Mouse (Mus musculus) limb, embryonic 13.5 days (tissue): ENCODE results near the gene Bcl7a. TPM values are rescaled to one million over a fixed set of nuclear protein-coding genes. Genes with fewer than 3 reads are reported as not detected.

Source experiments
- ATAC-seq: fragments of 200-750 bp; cut with Nextera tagmentation; 2 replicates; pipeline ENCODE4 v1.8.0; 2017; ENCODE audit warnings: low read depth, moderate number of reproducible peaks, moderate TSS enrichment; ENCODE audit not compliant: low FRiP score
- H3K27ac ChIP-seq: fragments of 300-500 bp; sonication (generic); 2 replicates; pipeline ENCODE4 v1.5.1; 2015; ENCODE audit warnings: inconsistent platforms, mild to moderate bottlenecking, moderate library complexity
- H3K27me3 ChIP-seq: fragments of 300-500 bp; sonication (generic); 2 replicates; pipeline ENCODE4 v1.6.1; 2015; ENCODE audit warnings: mild to moderate bottlenecking, inconsistent platforms
- H3K36me3 ChIP-seq: fragments of 300-500 bp; sonication (generic); 2 replicates; pipeline ENCODE4 v1.6.1; 2015; ENCODE audit warnings: inconsistent platforms, mild to moderate bottlenecking, moderate library complexity
- H3K4me1 ChIP-seq: fragments of 300-500 bp; sonication (generic); 2 replicates; pipeline ENCODE4 v1.6.1; 2015; ENCODE audit warnings: inconsistent platforms
- H3K4me2 ChIP-seq: fragments of 300-500 bp; sonication (generic); replicated peaks from 2 replicates; pipeline ENCODE4 v1.6.1; 2015; ENCODE audit warnings: inconsistent platforms, mild to moderate bottlenecking, moderate library complexity
- H3K4me3 ChIP-seq: fragments of 300-500 bp; sonication (generic); 2 replicates; pipeline ENCODE4 v1.5.1; 2015; ENCODE audit warnings: moderate library complexity, mild to moderate bottlenecking, inconsistent platforms
- H3K9ac ChIP-seq: fragments of 300-500 bp; sonication (generic); 2 replicates; pipeline ENCODE4 v1.6.1; 2015; ENCODE audit warnings: mild to moderate bottlenecking, inconsistent platforms
- H3K9me3 ChIP-seq: fragments of 300-500 bp; sonication (generic); 2 replicates; pipeline ENCODE4 v1.6.1; 2016; ENCODE audit warnings: inconsistent platforms
- WGBS: fragments of 180-500 bp; shearing (Covaris S2); methylation state at CpG from one replicate; pipeline ENCODE4 v1.1.7; 2015; 5-methylcytosine and 5-hydroxymethylcytosine counted together
- polyA plus RNA-seq: library from polyadenylated mRNA; unstranded; fragments of >200 nt; fragmentation: Nextera tagmentation; extraction: Ambion mirVana; gene quantifications from 2 replicates; pipeline ENCODE4 v1.2.1, GENCODE M21; 2015

The Bcl7a gene
- polyA plus RNA-seq, 1 experiment from 2014 or later: 33.1 TPM

- peaks cover 4% of the 10 kb centered on the region for H3K9me3 ChIP-seq
- H3K27ac ChIP-seq: no peak overlapping the region
- peaks cover 38% of the 10 kb centered on the region for H3K4me1 ChIP-seq
- no peak overlapping the region for H3K9ac ChIP-seq
- no peak overlapping the region for H3K4me3 ChIP-seq
- 52% methylated on average over 12 of the region's 12 CpGs for WGBS
- no peaks in the 10 kb centered on the region for H3K27me3 ChIP-seq
- H3K4me2 ChIP-seq: no peak overlapping the region
- H3K36me3 ChIP-seq: no peaks in the 10 kb centered on the region
- no peak for ATAC-seq
Measured at GRCm38 (mm10) chr5:123313058-123313630, 30.5 kb upstream of the Bcl7a start.

GRCm38 (mm10) chr5:123313851-123314380 is 29.7 kb upstream of the Bcl7a start:
- H3K9me3 ChIP-seq: peaks cover 4% of the 10 kb centered on the region
- no peak overlapping the region for H3K27ac ChIP-seq
- ATAC-seq: no peak
- H3K4me3 ChIP-seq: no peak overlapping the region
- no peak overlapping the region for H3K9ac ChIP-seq
- H3K4me2 ChIP-seq: no peak overlapping the region
- 47% methylated on average over 11 of the region's 11 CpGs for WGBS
- peaks cover 40% of the 10 kb centered on the region for H3K4me1 ChIP-seq
- no peaks in the 10 kb centered on the region for H3K27me3 ChIP-seq
- H3K36me3 ChIP-seq: no peaks in the 10 kb centered on the region

- Histone ChIP-seq H3K27ac (peak overlapping the region; percentile 33; the same call in 1 of the 2 replicates), H3K4me2 (peak overlapping the region; percentile 11; the same call in 1 of the 2 replicates), H3K9me3 (peaks cover 4% of the 10 kb centered on the region), H3K9ac (no peak overlapping the region), H3K27me3 (no peaks in the 10 kb centered on the region), H3K4me1 (peaks cover 31% of the 10 kb centered on the region), H3K4me3 (no peak overlapping the region), H3K36me3 (no peaks in the 10 kb centered on the region)
- WGBS: 21% methylated on average over 9 of the region's 10 CpGs
- ATAC-seq: peak; percentile 67; the same call in 1 of the 2 replicates
Measured at GRCm38 (mm10) chr5:123315219-123315866, 28.3 kb upstream of the Bcl7a start.

- peak overlapping the region; percentile 15; the same call in 1 of the 2 replicates for H3K9ac ChIP-seq
- H3K4me1 ChIP-seq: peaks cover 25% of the 10 kb centered on the region
- H3K27me3 ChIP-seq: no peaks in the 10 kb centered on the region
- H3K36me3 ChIP-seq: no peaks in the 10 kb centered on the region
- H3K4me3 ChIP-seq: peak overlapping the region; percentile 34
- H3K9me3 ChIP-seq: no peaks in the 10 kb centered on the region
- ATAC-seq: no peak
- peak overlapping the region; percentile 57 for H3K4me2 ChIP-seq
- 8% methylated on average over 6 of the region's 6 CpGs for WGBS
- peak overlapping the region; percentile 44; the same call in 1 of the 2 replicates for H3K27ac ChIP-seq
Measured at GRCm38 (mm10) chr5:123317992-123318391, 25.6 kb upstream of the Bcl7a start.

GRCm38 (mm10) chr5:123320136-123320535 is 23.5 kb upstream of the Bcl7a start:
- H3K9ac ChIP-seq: no peak overlapping the region
- no peaks in the 10 kb centered on the region for H3K36me3 ChIP-seq
- ATAC-seq: no peak
- 94% methylated on average over 3 of the region's 3 CpGs for WGBS
- H3K4me2 ChIP-seq: no peak overlapping the region
- no peak overlapping the region for H3K27ac ChIP-seq
- H3K4me1 ChIP-seq: peaks cover 24% of the 10 kb centered on the region
- no peak overlapping the region for H3K4me3 ChIP-seq
- H3K9me3 ChIP-seq: no peaks in the 10 kb centered on the region
- no peaks in the 10 kb centered on the region for H3K27me3 ChIP-seq

GRCm38 (mm10) chr5:123324242-123324641 is 19.4 kb upstream of the Bcl7a start:
- H3K27me3 ChIP-seq: no peaks in the 10 kb centered on the region
- no peak overlapping the region for H3K27ac ChIP-seq

GRCm38 (mm10) chr5:123326006-123326750 is 17.5 kb upstream of the Bcl7a start:
- Histone ChIP-seq H3K27ac (peak overlapping the region; percentile 49; the same call in 1 of the 2 replicates), H3K27me3 (no peaks in the 10 kb centered on the region), H3K36me3 (no peaks in the 10 kb centered on the region), H3K9me3 (no peaks in the 10 kb centered on the region), H3K4me2 (no peak overlapping the region), H3K4me3 (no peak overlapping the region), H3K9ac (no peak overlapping the region), H3K4me1 (peaks cover 18% of the 10 kb centered on the region)
- WGBS: 60% methylated on average over 15 of the region's 15 CpGs
- no peak for ATAC-seq

More at GRCm38 (mm10) chr5:123324242-123324641, 19.4 kb upstream of the Bcl7a start:
- Histone ChIP-seq H3K4me3 (no peak overlapping the region), H3K36me3 (no peaks in the 10 kb centered on the region), H3K4me1 (peaks cover 18% of the 10 kb centered on the region), H3K9me3 (no peaks in the 10 kb centered on the region), H3K4me2 (0 out of 2 replicates have a peak overlapping the region, but pooled peaks have one; percentile 14), H3K9ac (no peak overlapping the region)
- 48% methylated on average over 15 of the region's 15 CpGs for WGBS
- peak; percentile 36 for ATAC-seq

- Histone ChIP-seq H3K4me2 (no peak overlapping the region), H3K4me3 (no peak overlapping the region), H3K27me3 (no peaks in the 10 kb centered on the region), H3K4me1 (peaks cover 18% of the 10 kb centered on the region), H3K9me3 (no peaks in the 10 kb centered on the region), H3K27ac (peak overlapping the region; percentile 49; the same call in 1 of the 2 replicates), H3K9ac (no peak overlapping the region), H3K36me3 (no peaks in the 10 kb centered on the region)
- WGBS: 73% methylated on average over 9 of the region's 9 CpGs
- ATAC-seq: 0 out of 2 replicates have a peak, but pooled peaks have one; percentile 19
Measured at GRCm38 (mm10) chr5:123326751-123327148, 16.9 kb upstream of the Bcl7a start.

GRCm38 (mm10) chr5:123327686-123328085 is 15.9 kb upstream of the Bcl7a start:
- no peak for ATAC-seq
- WGBS: 82% methylated on average over 8 of the region's 8 CpGs

GRCm38 (mm10) chr5:123333566-123333965 is 10.1 kb upstream of the Bcl7a start:
- no peaks in the 10 kb centered on the region for H3K36me3 ChIP-seq
- H3K27me3 ChIP-seq: no peaks in the 10 kb centered on the region
- no peak overlapping the region for H3K4me2 ChIP-seq
- ATAC-seq: no peak
- H3K9me3 ChIP-seq: no peaks in the 10 kb centered on the region
- no peak overlapping the region for H3K9ac ChIP-seq
- H3K4me1 ChIP-seq: no peaks in the 10 kb centered on the region
- 82% methylated on average over 6 of the region's 6 CpGs for WGBS
- no peak overlapping the region for H3K4me3 ChIP-seq
- no peak overlapping the region for H3K27ac ChIP-seq

More at GRCm38 (mm10) chr5:123327686-123328085, 15.9 kb upstream of the Bcl7a start:
- Histone ChIP-seq H3K9ac (no peak overlapping the region), H3K4me2 (no peak overlapping the region), H3K4me1 (peaks cover 18% of the 10 kb centered on the region), H3K4me3 (no peak overlapping the region), H3K27ac (no peak overlapping the region), H3K27me3 (no peaks in the 10 kb centered on the region), H3K9me3 (no peaks in the 10 kb centered on the region), H3K36me3 (no peaks in the 10 kb centered on the region)

GRCm38 (mm10) chr5:123336205-123336961 is 7.3 kb upstream of the Bcl7a start:
- ATAC-seq: no peak
- Histone ChIP-seq H3K9me3 (no peaks in the 10 kb centered on the region), H3K9ac (no peak overlapping the region), H3K36me3 (no peaks in the 10 kb centered on the region), H3K27ac (no peak overlapping the region), H3K27me3 (no peaks in the 10 kb centered on the region), H3K4me3 (no peak overlapping the region), H3K4me2 (no peak overlapping the region), H3K4me1 (no peaks in the 10 kb centered on the region)
- 86% methylated on average over 4 of the region's 4 CpGs for WGBS
